Mouse (Mus musculus) small intestine, adult 2 months (tissue): ENCODE measurements around the gene Zbed6.

ENCODE experiments used
- CTCF ChIP-seq: fragments of 200-500 bp; IDR thresholded peaks from 2 replicates; pipeline ENCODE4 v1.5.1; 2012; ENCODE audit warnings: low read depth, mild to moderate bottlenecking, control low read depth, inconsistent platforms, low read length, moderate library complexity, mixed read lengths; ENCODE audit not compliant: insufficient replicate concordance, insufficient read length; ENCODE audit errors: extremely low read depth
- POLR2A ChIP-seq: fragments of 200-500 bp; IDR thresholded peaks from 2 replicates; pipeline ENCODE4 v1.6.1; 2012; ENCODE audit warnings: low read depth, mild to moderate bottlenecking, control low read depth, inconsistent platforms, low read length, moderate library complexity

DNA sequence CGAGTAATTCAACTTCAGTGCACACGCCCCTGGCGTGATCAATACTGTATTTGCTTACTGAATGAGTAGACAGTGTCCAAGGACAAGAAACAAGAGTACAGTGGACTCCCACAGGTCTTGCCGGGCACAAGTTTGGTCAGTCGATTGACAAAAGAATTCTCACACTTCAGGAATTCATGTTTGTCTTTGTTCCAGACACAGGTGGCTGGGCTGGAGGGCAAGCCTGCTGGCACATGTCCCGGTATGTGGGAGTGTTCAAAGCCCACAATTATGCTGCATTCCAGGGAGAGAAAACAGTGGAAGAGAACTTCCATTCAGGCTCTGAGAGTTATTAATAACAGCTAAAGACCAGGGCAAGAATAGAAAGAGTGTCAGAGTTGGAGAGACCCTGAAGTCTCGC is 35.2 kb upstream of the Zbed6 start:
- TF ChIP-seq POLR2A (no peak), CTCF (no peak)
